Mouse (Mus musculus) midbrain, embryonic 15.5 days (tissue): ENCODE measurements around the gene Dcaf10. TPM values are rescaled to one million over a fixed set of nuclear protein-coding genes. Genes with fewer than 3 reads are reported as not detected.

Experiments used
- ATAC-seq: fragments of 200-750 bp; cut with Nextera tagmentation; replicated peaks from 2 replicates; pipeline ENCODE4 v1.8.0; 2017; ENCODE audit warnings: moderate TSS enrichment
- H3K27ac ChIP-seq: fragments of 300-500 bp; sonication (generic); 2 replicates; pipeline ENCODE4 v1.5.1; 2015; ENCODE audit warnings: mild to moderate bottlenecking, inconsistent platforms
- H3K27me3 ChIP-seq: fragments of 300-500 bp; sonication (generic); replicated peaks from 2 replicates; pipeline ENCODE4 v1.6.1; 2015; ENCODE audit warnings: inconsistent platforms
- H3K36me3 ChIP-seq: fragments of 300-500 bp; sonication (generic); replicated peaks from 2 replicates; pipeline ENCODE4 v1.6.1; 2015; ENCODE audit warnings: inconsistent platforms
- H3K4me1 ChIP-seq: fragments of 300-500 bp; sonication (generic); 2 replicates; pipeline ENCODE4 v1.6.1; 2015; ENCODE audit warnings: inconsistent platforms
- H3K4me2 ChIP-seq: fragments of 300-500 bp; sonication (generic); 2 replicates; pipeline ENCODE4 v1.6.1; 2015; ENCODE audit warnings: inconsistent platforms, mild to moderate bottlenecking, moderate library complexity
- H3K4me3 ChIP-seq: fragments of 300-500 bp; sonication (generic); 2 replicates; pipeline ENCODE4 v1.5.1; 2015; ENCODE audit warnings: mild to moderate bottlenecking, inconsistent platforms
- H3K9ac ChIP-seq: fragments of 300-500 bp; sonication (generic); 2 replicates; pipeline ENCODE4 v1.6.1; 2015; ENCODE audit warnings: mild to moderate bottlenecking, inconsistent platforms
- H3K9me3 ChIP-seq: fragments of 300-500 bp; sonication (generic); 2 replicates; pipeline ENCODE4 v1.6.1; 2016; ENCODE audit warnings: inconsistent platforms
- WGBS: fragments of 180-500 bp; shearing (Covaris S2); methylation state at CpG from one replicate; pipeline ENCODE4 v1.1.7; 2015; ENCODE audit warnings: mixed read lengths; 5-methylcytosine and 5-hydroxymethylcytosine counted together
- polyA plus RNA-seq: library from polyadenylated mRNA; unstranded; fragments of >200 nt; fragmentation: Nextera tagmentation; extraction: Ambion mirVana; gene quantifications from 2 replicates; pipeline ENCODE4 v1.2.1, GENCODE M21; 2015

Dcaf10 gene
- polyA plus RNA-seq, 1 experiment from 2014 or later, result 8.4 TPM

DNA sequence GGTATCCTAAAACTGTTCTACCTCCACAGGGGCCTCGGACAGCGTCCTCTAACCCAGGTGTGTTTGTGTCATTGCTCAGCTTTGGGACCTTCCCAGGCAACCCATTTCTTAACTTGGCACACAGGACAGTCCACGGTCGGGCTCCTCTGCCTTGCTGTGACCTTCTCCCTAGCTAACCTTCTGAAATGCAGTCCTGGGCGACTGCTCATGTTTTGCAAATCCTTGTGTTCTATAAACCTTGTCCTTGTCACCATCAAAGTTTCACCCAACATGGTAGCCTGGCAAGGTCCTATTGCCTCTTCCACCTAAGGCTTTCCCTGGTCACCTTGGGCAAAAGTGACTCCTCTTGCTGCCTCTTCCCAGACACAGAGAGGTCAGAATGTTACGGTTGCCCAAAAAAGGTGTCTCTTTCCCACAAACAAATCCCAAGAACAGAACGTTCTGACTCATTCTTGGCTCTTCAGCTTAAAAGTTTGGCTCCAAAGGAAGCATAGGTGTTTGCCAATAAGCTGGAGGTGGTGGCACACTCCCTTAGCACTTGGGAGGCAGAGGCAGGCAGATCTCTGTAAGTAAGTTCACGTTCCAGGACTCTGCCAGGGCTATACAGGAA, 69.4 kb downstream of the Dcaf10 start:
- no peak for ATAC-seq
- Histone ChIP-seq H3K27me3 (no peaks in the 10 kb centered on the region), H3K9ac (no peak overlapping the region), H3K27ac (no peak overlapping the region), H3K4me2 (no peak overlapping the region), H3K36me3 (no peaks in the 10 kb centered on the region), H3K4me1 (peaks cover 23% of the 10 kb centered on the region), H3K9me3 (no peaks in the 10 kb centered on the region), H3K4me3 (no peak overlapping the region)
- WGBS, result 90% methylated on average over 8 of the region's 8 CpGs

GRCm38 (mm10) chr4:45412433-45413192, 70.7 kb downstream of the Dcaf10 start:
- Histone ChIP-seq H3K9me3 (no peaks in the 10 kb centered on the region), H3K4me2 (no peak overlapping the region), H3K27ac (no peak overlapping the region), H3K36me3 (no peaks in the 10 kb centered on the region), H3K4me1 (peaks cover 10% of the 10 kb centered on the region), H3K4me3 (no peak overlapping the region), H3K9ac (no peak overlapping the region), H3K27me3 (no peaks in the 10 kb centered on the region)
- ATAC-seq, result no peak
- WGBS, result 71% methylated on average over 16 of the region's 16 CpGs

GRCm38 (mm10) chr4:45413674-45414338, 71.9 kb downstream of the Dcaf10 start:
- Histone ChIP-seq H3K36me3 (no peaks in the 10 kb centered on the region), H3K27ac (no peak overlapping the region), H3K27me3 (no peaks in the 10 kb centered on the region), H3K4me2 (no peak overlapping the region), H3K9me3 (no peaks in the 10 kb centered on the region), H3K4me3 (no peak overlapping the region), H3K9ac (no peak overlapping the region), H3K4me1 (peaks cover 14% of the 10 kb centered on the region; the same call in 1 of the 2 replicates)
- WGBS, result 83% methylated on average over 9 of the region's 9 CpGs
- ATAC-seq, result no peak

DNA sequence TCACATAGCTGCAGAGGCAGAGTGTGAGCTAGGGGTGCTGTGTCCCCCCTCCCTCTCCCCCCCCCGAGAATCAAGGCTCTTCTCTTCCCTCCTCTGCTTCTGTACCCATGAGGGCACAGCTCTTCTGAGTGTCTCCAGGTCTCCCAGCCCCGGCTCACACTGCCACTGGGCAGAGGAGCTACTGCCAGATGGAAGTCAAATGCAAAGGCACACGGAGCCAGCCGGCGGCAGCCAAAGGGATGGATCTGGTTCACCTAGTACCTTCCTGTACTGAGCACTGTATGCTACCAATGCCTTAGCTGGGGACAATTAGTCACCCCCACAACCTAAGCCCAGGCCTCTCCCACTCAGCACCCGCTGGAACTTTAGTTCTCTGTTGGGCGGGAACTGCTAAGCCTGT, 74.4 kb downstream of the Dcaf10 start:
- no peak overlapping the region for H3K4me3 ChIP-seq
- H3K9ac ChIP-seq, result no peak overlapping the region
- WGBS, result 72% methylated on average over 7 of the region's 7 CpGs
- no peaks in the 10 kb centered on the region for H3K36me3 ChIP-seq
- H3K4me1 ChIP-seq, result peaks cover 16% of the 10 kb centered on the region
- no peak overlapping the region for H3K27ac ChIP-seq
- no peak for ATAC-seq
- H3K27me3 ChIP-seq, result no peaks in the 10 kb centered on the region
- H3K9me3 ChIP-seq, result no peaks in the 10 kb centered on the region
- H3K4me2 ChIP-seq, result no peak overlapping the region

GRCm38 (mm10) chr4:45418229-45418950, 76.5 kb downstream of the Dcaf10 start:
- H3K9ac ChIP-seq, result no peak overlapping the region
- ATAC-seq, result peak; percentile 66
- no peaks in the 10 kb centered on the region for H3K9me3 ChIP-seq
- H3K4me1 ChIP-seq, result peaks cover 20% of the 10 kb centered on the region
- no peak overlapping the region for H3K27ac ChIP-seq
- no peaks in the 10 kb centered on the region for H3K27me3 ChIP-seq
- H3K36me3 ChIP-seq, result no peaks in the 10 kb centered on the region
- WGBS, result 15% methylated on average over 10 of the region's 11 CpGs
- H3K4me3 ChIP-seq, result no peak overlapping the region
- peak overlapping the region; percentile 35 for H3K4me2 ChIP-seq

GRCm38 (mm10) chr4:45419051-45419450, 77.2 kb downstream of the Dcaf10 start:
- Histone ChIP-seq H3K27me3 (no peaks in the 10 kb centered on the region), H3K9ac (no peak overlapping the region), H3K4me2 (no peak overlapping the region), H3K4me3 (no peak overlapping the region), H3K27ac (no peak overlapping the region), H3K4me1 (peaks cover 20% of the 10 kb centered on the region), H3K36me3 (no peaks in the 10 kb centered on the region), H3K9me3 (no peaks in the 10 kb centered on the region)
- 71% methylated on average over 4 of the region's 4 CpGs for WGBS
- ATAC-seq, result peak; percentile 21; the same call in 1 of the 2 replicates

DNA sequence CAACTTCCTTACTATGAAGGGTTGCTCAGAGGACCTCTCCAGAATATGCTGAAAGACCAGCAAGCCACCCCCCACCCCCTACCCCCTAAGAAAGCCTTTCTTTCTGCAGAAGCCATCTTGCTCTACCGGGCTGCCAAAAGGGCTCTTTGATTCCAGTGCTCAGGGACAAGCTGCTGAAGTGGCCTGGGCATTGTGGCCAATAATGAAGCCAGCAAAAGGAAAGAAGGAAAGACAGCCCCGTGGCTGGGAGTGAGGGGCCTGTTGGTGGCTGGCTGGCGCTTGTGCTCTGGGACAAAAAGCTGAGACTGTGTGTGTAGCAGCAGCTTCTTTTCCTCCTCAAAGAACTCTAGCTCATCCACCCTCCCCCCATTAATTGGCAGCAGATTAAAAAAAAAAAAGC, 78.8 kb downstream of the Dcaf10 start:
- Histone ChIP-seq H3K4me2 (no peak overlapping the region), H3K4me1 (peaks cover 20% of the 10 kb centered on the region), H3K9ac (no peak overlapping the region), H3K27me3 (no peaks in the 10 kb centered on the region), H3K27ac (no peak overlapping the region), H3K4me3 (no peak overlapping the region), H3K36me3 (no peaks in the 10 kb centered on the region), H3K9me3 (no peaks in the 10 kb centered on the region)
- no peak for ATAC-seq
- 28% methylated on average over 3 of the region's 3 CpGs for WGBS

DNA sequence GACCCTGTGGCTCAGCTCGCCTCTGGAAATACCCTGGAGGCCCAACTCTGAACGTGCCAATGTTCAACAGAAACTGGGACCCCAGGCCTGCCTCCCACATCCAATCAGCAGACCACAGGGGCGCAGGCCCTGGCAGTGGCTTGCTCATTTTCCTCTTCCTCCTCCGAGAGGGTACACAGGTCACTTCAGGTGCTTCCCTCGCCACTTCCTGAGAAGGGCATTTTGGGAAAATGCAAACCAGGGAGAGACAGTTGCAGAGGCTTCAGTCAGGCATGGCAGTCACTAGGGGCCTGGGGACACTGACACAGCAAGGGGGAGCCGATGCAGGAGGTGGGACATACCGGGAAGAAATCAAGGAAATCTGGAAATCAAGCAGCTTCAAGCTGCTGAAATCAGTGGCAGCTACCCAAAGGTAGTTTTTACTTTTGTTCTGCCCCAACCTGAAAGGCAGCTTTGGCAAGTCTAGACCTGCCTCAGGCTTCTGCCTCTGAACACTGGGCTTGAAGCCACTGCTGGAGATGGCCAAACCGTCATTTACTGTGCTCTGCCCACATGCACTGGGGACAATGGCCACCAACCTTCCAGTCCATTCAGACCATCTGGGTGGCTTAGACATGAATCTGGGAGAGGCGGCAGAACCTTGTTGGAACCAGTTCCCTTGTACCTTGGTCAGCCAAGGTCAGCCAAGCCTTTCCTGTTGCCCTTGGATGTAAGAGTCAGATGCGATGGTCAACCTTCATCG, 79.8 kb downstream of the Dcaf10 start:
- WGBS, result 69% methylated on average over 11 of the region's 11 CpGs
- Histone ChIP-seq H3K36me3 (no peaks in the 10 kb centered on the region), H3K4me3 (no peak overlapping the region), H3K4me2 (no peak overlapping the region), H3K27ac (0 out of 2 replicates have a peak overlapping the region, but pooled peaks have one; percentile 14), H3K9ac (0 out of 2 replicates have a peak overlapping the region, but pooled peaks have one; percentile 0), H3K9me3 (no peaks in the 10 kb centered on the region), H3K4me1 (peaks cover 26% of the 10 kb centered on the region), H3K27me3 (no peaks in the 10 kb centered on the region)
- no peak for ATAC-seq

DNA sequence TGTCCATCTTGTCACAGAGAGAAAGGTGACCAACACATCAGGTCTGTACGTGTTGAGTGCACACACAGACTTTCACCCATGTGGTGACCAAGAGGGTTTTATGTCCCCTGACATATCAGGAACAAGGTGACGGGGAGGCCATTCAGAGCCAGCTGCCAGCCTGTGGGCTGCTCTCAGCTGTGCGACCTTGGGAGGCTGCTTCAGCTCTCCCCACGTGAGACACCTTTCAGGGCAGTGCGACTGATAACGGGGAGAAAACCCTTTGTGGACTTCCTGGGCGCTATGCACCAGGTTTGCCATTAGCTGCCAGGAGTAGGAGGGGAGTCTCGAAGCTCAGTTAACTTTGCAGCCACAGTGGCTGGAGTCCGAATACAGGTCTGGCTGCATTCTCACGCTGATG, 80.7 kb downstream of the Dcaf10 start:
- no peak for ATAC-seq
- Histone ChIP-seq H3K27me3 (no peaks in the 10 kb centered on the region), H3K36me3 (no peaks in the 10 kb centered on the region), H3K4me2 (no peak overlapping the region), H3K27ac (no peak overlapping the region), H3K4me1 (peaks cover 32% of the 10 kb centered on the region), H3K9ac (no peak overlapping the region), H3K4me3 (no peak overlapping the region), H3K9me3 (no peaks in the 10 kb centered on the region)
- 85% methylated on average over 10 of the region's 10 CpGs for WGBS

DNA sequence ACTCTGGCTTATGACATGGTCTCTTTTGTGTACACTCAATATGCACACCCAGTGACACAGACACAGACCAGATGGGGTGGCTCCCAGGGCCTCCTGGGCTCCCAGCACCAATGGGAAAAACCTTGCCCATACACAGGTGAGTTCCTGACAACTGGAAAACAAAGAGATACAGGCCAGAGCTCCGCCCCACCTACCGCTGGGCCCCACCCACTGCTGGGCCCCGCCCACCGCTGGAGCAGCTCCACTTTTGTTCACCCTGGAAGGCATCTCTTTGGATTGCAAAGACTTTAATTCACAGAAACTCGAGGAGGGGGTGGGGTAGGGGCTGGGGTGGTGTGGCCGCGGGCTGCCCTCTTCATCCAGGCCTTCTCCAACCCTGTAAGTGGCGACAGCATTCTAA, 81.5 kb downstream of the Dcaf10 start:
- Histone ChIP-seq H3K4me1 (peaks cover 36% of the 10 kb centered on the region), H3K4me2 (no peak overlapping the region), H3K27me3 (no peaks in the 10 kb centered on the region), H3K27ac (no peak overlapping the region), H3K9me3 (no peaks in the 10 kb centered on the region), H3K4me3 (no peak overlapping the region), H3K36me3 (no peaks in the 10 kb centered on the region), H3K9ac (no peak overlapping the region)
- ATAC-seq, result no peak
- 17% methylated on average over 8 of the region's 8 CpGs for WGBS

DNA sequence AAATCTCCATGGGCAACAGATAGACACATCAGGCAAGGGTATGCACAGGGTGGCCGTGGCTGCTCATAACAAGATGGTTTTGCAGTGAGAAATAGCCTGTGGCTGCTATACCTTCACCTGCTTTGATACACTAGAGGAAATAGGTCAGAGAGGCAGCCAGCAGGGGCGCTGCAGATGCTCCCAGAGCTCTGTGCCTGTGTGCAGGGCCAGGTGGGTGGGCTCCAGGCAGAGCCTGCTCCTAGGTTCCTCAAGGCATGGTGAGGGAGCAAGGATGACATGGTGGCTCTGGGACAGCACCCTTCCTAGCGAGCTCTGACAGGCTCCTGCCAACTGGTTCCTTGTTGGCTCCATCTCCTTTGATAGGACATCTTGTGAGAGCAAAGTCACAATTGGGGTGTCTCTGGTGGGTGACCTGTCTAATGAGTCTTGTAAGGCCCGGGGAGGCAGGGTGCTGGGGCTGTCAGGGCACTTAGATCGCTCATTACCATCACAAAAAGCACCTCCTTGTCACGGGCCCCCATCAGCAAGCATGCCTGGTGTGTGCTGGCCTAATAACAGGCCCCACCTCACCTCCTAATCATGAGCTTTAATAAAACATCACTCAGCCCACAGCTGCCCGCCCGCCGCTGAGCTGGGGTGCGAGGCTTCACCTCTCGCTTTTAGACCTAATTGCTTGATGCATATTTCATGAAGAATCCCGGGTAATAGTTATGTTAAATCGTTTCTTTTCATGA, 85.0 kb downstream of the Dcaf10 start:
- H3K27ac ChIP-seq, result no peak overlapping the region
- ATAC-seq, result peak; percentile 66

More for the DNA sequence above, 85.0 kb downstream of the Dcaf10 start:
- Histone ChIP-seq H3K4me2 (no peak overlapping the region), H3K4me1 (peaks cover 24% of the 10 kb centered on the region), H3K36me3 (no peaks in the 10 kb centered on the region), H3K9ac (no peak overlapping the region), H3K9me3 (no peaks in the 10 kb centered on the region), H3K4me3 (no peak overlapping the region), H3K27me3 (no peaks in the 10 kb centered on the region)
- WGBS, result 18% methylated on average over 13 of the region's 13 CpGs
